In the genomic region with DNA sequence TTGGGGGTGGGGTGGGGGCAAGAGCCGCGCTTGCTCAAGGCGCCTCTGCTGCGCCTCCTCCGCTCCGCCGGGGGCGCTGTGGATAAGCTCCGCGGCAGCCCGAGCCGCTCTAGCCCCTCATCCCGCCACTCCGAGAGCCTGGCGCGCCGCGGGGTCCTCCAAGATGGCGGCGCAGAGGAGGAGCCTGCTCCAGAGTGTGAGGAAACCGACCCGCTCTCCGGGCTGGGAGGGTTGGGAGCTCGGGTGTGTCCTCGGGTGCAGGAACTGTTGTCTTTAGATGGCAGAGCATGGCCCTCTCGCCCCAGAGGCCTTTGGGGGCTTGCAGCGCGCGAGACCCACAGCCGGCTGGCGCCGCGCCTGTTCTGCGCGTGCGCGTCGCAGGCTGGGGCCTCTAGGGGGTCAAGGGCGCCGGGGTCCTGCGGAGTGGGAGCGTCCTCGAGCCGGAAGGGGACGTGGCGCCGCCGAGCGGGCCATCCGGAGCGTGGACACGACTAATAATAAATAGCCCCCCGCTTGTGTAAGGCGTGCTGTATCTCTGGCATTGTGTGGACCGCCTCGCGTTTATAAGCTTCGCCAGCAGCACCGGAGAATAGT, we compare ENCODE assay signal across 8 mouse cellular contexts. TPM values are rescaled to one million over a fixed set of nuclear protein-coding genes. Genes with fewer than 3 reads are reported as not detected.
A peak's percentile ranks its signal among the peaks of the same experiment; 100 is the strongest.
DNase-seq lines count a peak whose midpoint lies in the region; ATAC-seq lines count a peak whose summit lies in the region.

Gene Tab1, plus strand, starts transcription at position 135 of the 594 bp plus-strand sequence.

- peak; percentile 86 for DNase-seq in adipocyte (ENCODE audit: low spot score)
- DNase-seq in embryo, embryonic 10 days (ENCODE audit: low spot score): peak; percentile 94
- DNase-seq in gastrocnemius, postnatal 14 days: peak; percentile 93
- peak; percentile 86 to 96 for DNase-seq in left cerebral cortex, postnatal 10 days (ENCODE audit: extremely low spot score in 1 of 2, low spot score in 2 of 2)
- DNase-seq in right cerebral cortex, postnatal 25 days: peak; percentile 94
- DNase-seq in urinary bladder, postnatal 4 days (ENCODE audit: low spot score in 2 of 2): peak; percentile 89 to 90

- intact Hi-C loops in gastrocnemius, postnatal 14 days (cut with DNase I; ENCODE audit: low total_unique reads): loop anchor here (5.0 kb wide), 1 partner anchor 41 kb away; the partner anchor contains the start of genes Rpl3 and Syngr1
- intact Hi-C loops in left cerebral cortex, postnatal 10 days (cut with DNase I): loop anchor here (2.0 kb wide), 1 partner anchor 42 kb away; the partner anchor contains the start of genes Rpl3 and Syngr1

- peak; percentile 92 for ATAC-seq in inflammation-experienced regulatory T-cells, adult 6 months
- ATAC-seq in megakaryocyte-erythroid progenitor cell, adult 5-6 weeks (replicated peaks; ENCODE audit: low FRiP score, low TSS enrichment, poor library complexity, severe bottlenecking): peak; percentile 53

RNA-seq across cellular contexts. Expression of gene Tab1, which starts in this region (rescaled TPM):
- 10 to 100 TPM; 13.1 to 15.1 TPM for total RNA-seq in gastrocnemius, postnatal 14 days (2021)
- 10 to 100 TPM; 12.2 to 15.9 (median 12.3) TPM for polyA plus RNA-seq in inflammation-experienced regulatory T-cells, adult 6 months (2017; shearing (Covaris generic))
- 10 to 100 TPM; 26.8 to 32.5 TPM for total RNA-seq in left cerebral cortex, postnatal 10 days (2021)
- 34.4 and 68.3 TPM in 2 replicates for total RNA-seq in megakaryocyte-erythroid progenitor cell, adult 5-6 weeks (2014; fragmentation: Nextera tagmentation)
- 13.8 and 20.4 TPM in 2 replicates for total RNA-seq in megakaryocyte-erythroid progenitor cell, adult 5-6 weeks (2017)

Comparison
In these comparisons a context has a peak if more than half of its experiments do, and no peak if none do; other contexts are left out.
1. Peak in every context shown above with its lines: DNase-seq and ATAC-seq.